Mouse (Mus musculus): ENCODE measurements around the gene Ampd1. TPM values are rescaled to one million over a fixed set of nuclear protein-coding genes. Genes with fewer than 3 reads are reported as not detected.

The Ampd1 gene
- total RNA-seq, 2 experiments from 2014 or later, result not detected

DNA sequence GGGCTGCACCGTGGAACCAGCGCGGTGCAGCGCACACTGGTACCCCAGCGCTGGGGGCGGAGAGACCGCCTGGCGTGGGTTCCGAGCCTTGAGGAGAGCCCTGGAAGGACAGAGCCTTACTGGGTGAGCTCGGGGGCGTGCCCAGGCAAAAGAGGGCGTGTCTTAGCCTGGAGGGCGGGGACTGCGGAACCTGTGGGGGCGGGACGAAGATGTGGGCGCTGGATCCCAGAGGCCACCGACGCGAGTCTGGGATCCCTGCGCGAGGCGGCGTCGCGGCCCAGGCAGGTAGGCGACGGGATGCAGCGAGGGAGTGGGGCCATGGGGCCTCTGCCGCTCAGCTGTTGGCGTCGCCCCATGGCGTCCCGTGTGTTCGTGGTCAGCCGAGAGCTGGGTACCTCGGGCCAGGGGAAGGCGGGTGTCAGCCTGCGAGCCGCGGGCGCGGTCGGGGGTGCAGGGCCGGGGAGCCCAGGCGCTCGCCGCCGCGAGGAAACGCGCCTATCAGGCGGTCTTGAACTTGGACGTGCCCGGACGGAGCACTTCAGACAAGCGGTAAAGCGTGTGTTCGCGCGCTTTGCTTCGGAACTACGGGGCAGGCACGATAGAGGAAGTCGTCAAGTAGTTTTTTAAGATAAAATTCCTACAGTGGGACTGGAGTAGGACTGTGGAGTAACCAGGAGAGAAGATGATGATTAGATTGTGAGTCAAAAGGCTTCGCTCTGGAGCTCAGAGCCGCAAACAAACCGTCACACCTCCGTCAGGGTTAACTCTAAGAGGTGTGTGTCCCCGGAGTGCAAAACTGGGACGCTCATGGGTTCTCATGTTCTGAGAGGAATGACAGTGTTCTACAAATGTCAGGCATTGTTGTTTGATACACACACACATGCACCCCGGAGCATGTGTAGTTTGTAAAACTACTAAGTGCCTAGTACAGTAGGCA, 28.9 kb downstream of the Ampd1 start, which contains the start of gene Dennd2c:
TSS of gene Dennd2c (plus strand) at position 151 of the 937 bp plus-strand sequence.
- peak; percentile 96 for DNase-seq

DNA sequence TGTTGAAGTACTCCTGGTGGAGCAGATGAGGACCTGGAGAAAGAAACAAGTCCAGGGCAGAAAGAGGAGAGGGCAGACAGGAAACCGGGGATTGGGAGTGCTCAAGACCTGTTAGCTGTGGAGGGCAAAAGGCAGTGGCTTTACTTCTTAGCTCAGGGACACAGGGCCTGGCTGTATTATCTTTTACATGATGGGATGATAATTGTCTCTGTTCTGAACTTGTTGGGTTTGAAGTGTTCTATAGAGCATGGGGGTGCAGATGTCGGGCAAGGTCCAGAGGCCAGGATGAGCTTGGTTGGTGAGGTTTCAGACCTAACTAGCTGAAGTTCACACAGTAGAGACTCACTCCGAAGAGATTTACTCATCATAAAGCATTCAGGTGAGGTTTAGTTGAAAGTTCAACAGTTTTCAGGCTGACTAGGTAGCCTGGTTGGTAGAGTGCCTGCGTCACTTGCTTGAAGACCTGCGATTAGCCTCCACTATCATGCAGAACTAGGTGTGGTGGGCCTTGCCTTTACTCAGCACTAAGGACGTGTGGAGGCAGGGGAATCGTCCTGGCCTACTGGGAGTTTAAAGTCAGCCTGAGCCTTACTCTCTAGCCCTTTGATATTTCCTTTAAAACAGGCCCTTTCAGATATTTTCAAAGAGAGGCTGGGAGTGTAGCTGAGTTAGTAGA, 33.9 kb downstream of the Ampd1 start:
- no peak for DNase-seq

DNA sequence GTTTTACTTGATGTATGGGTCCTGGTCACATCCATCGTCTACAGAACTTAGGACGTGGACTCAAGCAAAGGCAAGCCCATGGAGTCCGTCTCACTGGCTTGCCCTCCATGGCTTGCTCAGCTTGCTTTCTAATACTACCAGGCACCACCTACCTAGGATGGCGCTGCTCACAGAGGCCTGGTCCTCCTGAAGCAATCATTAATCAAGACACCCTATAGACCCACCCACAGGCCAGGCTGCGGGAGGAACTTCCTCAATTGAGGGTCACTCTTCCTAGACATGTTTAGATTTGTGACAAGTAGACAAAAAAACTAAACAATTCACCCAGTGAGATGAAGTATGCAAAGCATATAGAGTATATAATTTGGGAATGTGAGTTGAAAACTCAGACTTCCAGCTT, 38.4 kb downstream of the Ampd1 start:
- no peak for DNase-seq

DNA sequence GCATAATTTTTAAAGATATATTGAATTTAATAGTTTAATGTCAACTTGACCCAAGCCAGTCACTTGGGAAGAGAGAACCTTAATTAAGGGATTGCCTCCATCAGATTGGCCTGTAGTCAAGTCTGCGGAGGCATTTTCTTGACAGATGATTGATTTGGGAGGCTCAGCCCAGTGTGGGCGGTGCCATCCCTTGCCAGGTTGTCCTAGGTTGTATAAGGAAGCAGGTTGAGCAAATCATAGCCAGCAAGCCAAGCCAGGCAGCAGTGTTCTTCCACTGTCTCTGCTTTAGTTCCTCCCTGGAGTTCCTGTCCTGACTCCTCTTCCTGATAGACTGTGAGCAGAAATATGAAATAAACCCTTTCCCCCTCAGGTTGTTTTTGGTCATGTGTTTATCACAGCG, 49.8 kb downstream of the Ampd1 start:
- no peak for DNase-seq

DNA sequence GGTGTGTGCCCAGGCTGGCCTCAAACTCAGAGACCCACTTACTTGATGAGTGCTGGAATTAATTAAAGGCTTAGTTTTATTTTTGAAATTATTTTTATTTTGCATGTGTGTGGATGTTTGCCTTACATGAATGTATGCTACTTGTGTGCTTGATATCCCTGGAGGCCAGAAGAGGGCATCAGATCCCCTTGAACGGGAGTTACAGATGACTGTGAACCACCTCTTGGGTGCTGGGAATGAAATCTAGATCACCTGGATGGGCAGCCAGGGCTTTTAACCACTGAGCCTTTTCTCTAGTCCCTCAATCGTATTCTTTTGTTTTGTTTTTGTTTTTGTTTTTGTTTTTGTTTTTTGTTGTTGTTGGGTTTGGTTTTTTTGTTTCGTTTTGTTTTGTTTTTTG, 52.3 kb downstream of the Ampd1 start:
- no peak for DNase-seq

DNA sequence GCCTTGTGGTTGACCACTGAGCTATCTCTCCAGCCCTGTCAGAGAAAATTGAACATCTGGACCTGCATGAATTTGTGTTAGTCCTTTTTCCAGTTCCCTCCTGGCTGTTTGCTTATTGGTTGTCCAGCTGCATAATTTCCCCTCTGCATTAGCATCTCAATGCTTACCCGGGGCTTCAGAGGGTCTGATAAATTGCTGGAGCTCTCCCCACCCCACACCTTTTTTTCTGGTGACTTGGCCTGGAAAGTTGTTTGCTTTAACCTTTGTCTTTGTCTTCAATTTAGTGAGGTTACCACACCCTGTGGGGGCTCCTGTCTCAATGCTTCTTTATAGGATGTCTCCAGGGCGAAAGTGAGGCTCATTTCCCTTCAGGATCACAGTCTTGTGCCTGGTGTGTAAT, 53.4 kb downstream of the Ampd1 start:
- no peak for DNase-seq

DNA sequence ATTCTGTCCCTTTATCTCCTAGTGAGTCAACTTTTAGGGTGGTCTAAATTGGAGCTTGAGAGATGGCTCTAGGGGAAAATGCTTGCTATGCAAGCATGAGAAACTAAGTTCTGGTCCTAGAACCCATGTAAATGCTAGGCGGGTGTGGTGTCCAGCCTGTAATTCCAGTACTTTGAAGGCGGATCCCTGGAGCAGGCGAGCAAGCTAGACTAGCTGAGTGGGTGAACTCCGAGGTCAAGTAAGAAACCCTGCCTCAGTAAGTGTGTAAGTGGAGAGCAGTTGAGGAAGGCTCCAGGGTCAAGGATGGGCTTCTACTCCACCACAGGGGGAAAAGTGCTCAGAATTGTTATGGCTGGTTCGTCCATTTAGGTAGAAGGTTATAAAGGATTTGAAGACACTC, 53.9 kb downstream of the Ampd1 start:
- DNase-seq, result no peak

DNA sequence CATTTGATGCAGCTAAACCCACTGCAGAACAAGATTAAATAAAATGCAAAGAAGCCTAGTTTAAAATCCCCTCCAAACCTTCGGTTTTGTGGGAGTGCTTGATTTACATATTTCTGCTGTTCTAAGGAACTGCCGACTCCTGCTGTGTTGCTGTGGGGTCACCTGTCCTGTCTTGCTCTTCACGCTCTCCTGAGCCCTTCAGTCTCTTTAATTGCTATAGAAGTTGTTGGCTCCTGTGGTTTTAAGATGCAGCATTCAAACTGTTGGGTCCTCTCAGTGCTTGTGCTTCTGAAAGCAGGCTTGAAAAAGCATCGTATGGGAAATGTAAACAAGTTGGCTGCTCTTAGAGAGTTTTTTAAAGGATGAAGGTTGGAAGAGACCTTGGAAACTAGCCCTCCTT, 54.4 kb downstream of the Ampd1 start:
- DNase-seq, result no peak

DNA sequence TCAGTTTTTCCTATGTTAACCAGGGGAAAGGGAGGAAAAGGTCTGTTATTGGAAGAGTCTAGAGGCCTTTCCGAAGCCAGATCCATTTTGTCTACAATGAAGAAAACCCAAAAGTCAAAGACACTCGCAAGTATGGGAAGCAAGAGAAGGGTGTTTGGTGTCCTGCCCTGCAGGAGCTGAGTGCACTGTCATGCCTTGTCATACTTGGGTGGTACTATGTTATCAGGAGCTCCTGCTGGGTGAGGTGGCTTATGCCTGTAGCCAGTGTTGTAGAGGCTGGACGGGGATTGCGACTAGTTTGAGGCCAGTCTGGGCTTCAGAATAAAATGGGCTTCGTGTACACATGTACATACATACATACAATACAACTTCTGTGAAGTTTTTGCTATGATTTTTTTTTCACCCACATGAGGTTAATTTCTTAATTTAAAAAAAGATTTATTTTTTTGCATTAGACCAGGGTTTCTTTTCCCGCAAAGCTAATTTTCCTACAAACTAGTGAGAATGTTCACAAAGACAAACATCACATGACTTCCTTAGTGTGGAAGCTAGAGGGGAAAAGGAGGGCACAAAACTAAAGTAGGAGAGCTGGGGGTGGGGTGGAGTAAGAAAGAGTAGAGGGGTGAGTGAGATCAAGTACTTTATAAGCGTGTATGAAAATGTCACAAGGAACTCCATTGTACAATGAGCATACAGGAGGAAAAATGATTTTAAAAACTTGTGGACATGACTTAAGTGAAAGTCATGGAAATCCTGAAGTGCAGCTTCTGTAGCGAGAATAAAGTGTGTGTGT, 55.7 kb downstream of the Ampd1 start:
- DNase-seq, result no peak

DNA sequence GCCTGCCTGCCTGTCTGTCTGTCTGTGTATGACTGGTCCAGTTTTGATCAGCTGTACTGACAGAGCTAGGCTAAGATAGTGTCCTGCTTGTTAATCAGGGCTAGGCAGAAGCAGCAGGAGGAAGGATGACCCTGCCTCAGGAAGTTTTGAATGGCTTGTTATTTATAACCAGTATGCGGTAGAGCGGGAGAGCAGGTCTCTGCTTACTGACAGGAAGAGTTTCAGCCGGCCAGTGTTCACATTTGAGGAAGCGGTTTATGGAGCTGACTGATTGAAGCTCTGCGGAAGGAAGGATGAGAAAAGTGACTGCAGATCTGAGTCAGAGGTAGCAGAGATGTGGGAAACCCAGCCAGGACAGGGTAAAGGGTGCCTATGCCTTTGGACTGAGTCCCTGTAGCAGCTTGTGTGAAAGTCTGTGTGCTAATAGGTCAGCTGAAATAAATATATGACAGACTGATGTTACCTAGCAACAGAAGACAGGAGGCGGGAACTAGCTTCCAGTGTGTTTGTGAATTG, 56.5 kb downstream of the Ampd1 start:
- DNase-seq, result peak; percentile 30 to 35

DNA sequence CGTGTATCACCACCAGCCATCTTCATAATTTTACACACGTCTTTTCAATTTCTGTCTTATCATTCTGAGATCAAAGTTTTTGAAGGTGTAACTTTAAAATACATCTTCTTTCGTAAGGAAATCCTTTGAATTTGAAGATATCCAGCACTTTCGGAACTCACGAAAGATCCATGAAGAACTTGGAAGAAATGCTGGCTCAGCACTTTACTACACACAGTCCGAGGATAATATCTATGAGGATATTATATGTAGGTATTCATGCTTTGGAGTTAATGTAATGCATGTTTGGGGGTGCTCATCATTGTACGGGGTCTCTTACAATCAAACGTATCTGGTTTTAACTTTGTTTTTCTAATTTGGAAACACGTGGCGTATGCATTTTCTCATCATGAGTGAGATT, 59.3 kb downstream of the Ampd1 start:
- no peak for DNase-seq

DNA sequence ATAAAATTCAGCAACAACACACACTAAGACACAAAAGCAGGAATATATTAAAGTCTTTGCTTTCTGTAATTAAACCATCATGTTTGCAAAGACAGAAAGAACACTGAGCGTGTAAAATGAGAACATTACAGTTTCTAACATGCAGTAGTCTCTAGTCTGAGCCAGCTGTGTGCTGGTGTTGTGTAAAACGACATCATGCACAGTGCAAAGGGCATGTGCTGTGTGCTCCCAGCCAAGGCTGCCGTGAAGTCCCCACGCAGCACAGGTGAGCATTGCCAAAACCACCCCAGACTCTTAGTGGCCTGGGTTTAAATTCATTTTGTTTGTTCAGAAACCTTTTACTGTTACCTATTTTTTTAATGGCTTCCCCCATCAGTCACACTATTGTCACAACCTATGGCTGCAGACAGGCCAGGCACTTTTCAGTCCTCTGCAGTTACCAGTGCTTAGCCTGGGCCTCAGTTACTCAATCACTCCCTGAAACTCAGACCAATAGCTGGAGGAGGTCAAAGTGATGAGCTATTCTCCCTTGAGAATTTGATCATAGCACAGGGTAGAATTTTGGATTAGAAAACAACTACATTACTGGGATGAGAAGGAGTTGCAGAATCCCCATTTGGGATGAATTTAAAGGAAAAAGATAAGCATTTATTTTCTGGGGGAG, 62.7 kb downstream of the Ampd1 start:
- no peak for DNase-seq

DNA sequence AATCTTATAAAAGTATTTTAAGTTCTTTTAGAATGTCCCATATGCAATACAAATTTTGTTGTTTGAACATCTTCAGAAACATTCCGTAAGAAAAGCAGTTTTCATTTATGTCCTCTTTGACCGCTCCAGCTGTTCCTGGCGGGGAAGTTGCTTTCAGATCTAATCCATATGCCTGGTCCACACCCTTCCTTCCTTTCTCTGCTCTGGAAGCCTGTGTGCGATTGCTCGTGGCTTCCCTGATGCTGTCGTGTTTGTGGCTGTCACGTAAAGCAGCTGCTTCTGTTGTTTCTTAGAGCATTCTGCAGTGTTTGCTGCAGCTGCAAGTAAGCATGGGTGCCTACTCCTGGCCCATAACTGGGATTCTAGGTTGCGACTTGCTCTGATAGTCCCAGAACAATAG, 65.2 kb downstream of the Ampd1 start:
- no peak for DNase-seq

DNA sequence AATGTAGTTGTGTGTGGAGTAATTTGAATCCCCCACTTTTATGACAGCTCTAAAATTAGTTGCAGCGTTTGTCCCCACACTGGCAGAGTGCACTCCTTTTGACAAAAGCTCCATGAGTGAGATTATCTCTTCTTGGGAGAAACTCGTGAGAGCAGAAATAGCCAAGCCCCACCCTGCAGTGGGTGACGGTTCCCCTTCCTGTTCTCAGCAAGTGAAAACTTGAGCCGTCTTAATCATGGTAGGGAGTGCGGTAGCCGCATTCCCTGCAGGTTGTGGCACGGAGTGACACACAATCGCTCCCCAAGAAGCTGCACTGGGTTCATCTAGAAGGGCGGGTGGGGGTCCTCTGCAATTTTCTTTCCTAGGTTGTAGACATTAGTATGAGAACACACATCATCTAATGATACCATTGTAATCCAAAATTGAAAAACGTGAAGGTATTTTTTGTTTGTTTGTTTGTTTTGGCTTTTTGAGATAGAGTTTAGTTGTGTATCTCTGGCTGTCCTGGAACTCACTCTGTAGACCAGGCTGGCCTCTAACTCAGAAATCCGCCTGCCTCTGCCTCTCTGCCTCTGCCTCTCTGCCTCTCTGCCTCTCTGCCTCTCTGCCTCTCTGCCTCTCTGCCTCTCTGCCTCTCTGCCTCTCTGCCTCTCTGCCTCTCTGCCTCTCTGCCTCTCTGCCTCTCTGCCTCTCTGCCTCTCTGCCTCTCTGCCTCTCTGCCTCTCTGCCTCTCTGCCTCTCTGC, 66.5 kb downstream of the Ampd1 start:
- DNase-seq, result peak; percentile 19 to 31

DNA sequence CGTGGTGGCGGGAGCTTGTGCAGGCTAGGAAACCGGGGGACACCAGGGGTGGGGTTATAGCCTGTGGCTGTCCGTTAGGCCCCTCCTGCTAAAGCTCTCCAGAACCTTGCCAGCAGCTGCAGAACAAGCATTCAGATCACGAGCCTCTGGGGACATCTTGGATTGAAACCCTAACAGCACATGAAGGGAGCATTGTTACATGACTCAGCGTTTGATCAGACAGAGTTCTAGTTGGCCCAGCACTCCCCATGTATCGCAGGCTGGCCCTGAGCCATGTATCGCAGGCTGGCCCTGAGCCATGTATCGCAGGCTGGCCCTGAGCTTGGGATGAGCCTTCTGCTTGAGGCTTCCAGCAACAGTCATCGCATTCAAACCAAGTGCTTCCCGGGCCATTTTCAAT, 67.5 kb downstream of the Ampd1 start:
- peak; percentile 35 to 48 for DNase-seq

DNA sequence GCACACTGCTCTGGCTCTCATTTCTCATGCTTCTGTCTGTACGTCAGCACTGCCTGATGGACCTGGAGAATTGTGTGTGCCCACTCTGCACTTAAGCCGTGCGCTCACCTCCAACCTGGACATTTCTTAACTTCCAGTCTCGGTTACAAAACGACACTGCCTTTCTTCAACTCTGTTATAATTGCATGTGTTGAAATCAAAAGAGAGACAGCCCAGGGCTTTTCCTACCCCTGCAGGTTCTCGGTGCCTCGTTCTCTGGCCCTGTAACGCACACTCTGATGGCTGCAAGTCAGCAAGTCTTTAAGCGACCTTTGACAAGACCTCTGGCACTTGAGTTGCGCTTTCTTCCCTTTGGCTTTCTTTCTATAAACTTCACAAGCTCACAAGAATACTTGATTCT, 68.6 kb downstream of the Ampd1 start:
- DNase-seq, result no peak

DNA sequence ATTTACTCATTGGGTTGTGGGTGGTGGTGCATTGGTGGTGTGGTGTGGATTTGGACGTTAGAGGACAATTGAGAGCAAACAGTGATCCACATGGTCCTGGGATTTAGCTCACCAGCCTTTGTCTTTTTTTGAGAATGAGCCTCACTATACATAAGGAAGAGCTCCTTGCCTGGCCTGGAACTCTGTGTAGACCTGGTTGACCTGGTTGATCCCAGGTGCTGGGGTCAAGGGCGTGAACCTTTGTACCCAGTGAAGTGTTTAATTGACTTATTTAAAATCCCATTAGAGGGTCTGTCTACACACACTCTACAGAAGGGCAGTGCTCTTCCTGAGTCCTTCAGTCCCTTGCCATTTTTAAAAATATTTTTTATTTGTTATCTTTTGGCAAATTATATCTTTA, 71.5 kb downstream of the Ampd1 start:
- no peak for DNase-seq

DNA sequence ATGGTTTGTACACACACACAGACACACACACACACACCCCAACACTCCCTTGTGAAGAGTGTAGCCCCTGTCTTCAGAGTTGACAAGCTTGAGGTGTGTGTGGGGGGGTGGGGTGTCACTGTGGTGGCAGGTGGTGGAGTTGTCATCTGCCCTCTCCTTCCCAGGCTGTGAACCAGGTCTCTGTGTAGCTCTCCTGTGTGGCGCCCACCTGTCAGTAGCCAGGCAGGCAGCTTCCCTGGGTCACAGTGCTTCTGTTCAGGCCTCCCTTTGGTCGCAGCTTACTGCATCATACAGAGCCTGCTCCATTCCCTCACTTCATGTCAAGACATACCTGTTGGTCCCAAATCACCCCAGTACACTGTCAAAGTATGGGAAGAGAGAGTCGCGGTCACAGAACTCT, 72.0 kb downstream of the Ampd1 start:
- DNase-seq, result no peak

DNA sequence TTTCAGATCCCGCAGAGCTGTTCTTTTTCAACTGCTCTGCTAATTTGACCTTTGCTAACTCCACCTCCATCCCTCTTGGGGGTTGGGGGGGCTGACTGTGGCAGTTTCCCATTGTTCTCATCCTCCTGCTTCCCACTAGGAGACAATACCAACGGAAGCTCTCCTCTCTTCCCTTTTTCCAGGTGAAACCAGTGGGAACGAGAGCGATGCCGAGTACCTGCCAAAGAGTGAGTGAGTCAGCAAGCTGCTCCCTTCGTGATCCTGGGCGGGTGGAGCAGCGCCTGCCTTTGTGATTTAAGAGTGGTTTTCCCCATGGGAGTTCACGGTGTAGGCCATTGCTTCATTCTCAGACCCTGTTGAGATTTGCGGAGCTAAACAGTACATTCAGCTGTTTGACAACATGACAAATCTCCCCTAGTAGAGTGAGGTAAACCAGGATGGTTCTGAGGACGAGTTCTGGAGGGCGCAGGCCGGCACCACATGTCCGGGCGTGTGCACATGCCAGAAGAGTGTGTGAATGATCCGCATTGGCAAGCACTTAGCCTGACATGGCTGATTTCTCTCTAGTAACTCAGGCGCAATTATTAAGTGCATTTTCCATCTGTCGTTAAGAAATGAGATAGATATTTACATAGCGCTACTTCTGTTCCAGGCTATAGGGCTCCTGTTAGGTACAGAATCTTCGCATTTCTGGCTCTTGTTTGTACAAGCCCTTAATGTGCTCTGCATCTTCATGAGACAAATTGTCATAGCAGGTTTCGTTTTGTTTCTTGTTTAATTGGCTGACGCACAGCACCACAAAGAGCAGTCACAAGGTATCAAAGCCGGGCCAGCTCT, 72.7 kb downstream of the Ampd1 start:
- no peak for DNase-seq

DNA sequence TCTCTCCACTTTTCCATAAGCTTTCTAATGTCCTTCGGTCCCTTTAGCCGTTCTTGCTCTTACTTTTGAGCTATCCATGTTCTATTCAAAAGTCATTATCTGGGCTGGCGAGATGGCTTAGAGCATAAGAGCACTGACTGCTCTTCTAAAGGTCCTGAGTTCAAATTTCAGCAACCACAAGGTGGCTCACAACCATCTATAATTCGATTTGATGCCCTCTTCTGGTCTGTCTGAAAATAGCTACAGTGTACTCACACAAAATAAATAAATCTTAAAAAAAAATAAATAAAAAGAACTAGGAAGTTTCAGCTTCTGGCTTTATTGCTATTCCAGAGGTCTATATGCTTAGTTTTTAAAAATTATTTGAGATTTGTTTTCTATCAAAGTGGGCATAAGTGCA, 74.0 kb downstream of the Ampd1 start:
- no peak for DNase-seq

Data from adrenal gland, postnatal 36 days (tissue).